Mouse (Mus musculus) neural tube, embryonic 11.5 days (tissue): ENCODE results near the gene Gm19426. TPM values are rescaled to one million over a fixed set of nuclear protein-coding genes. Genes with fewer than 3 reads are reported as not detected.

ENCODE experiments used
- ATAC-seq: fragments of 200-750 bp; cut with Nextera tagmentation; 2 replicates; pipeline ENCODE4 v1.8.0; 2017; ENCODE audit warnings: moderate number of reproducible peaks, mild to moderate bottlenecking, moderate TSS enrichment, moderate library complexity; ENCODE audit not compliant: insufficient read depth, low FRiP score, low TSS enrichment
- DNase-seq: peaks from one replicate; pipeline ENCODE4 v3.0.0-alpha.2; 2015; ENCODE audit warnings: low spot score
- H3K27ac ChIP-seq: fragments of 300-500 bp; sonication (generic); 2 replicates; pipeline ENCODE4 v1.5.1; 2014; ENCODE audit warnings: low read depth, mild to moderate bottlenecking, low read length
- H3K27me3 ChIP-seq: fragments of 300-500 bp; sonication (generic); 2 replicates; pipeline ENCODE4 v1.6.1; 2014; ENCODE audit warnings: mild to moderate bottlenecking, low read length, mixed read lengths; ENCODE audit not compliant: control insufficient read depth, insufficient read depth
- H3K36me3 ChIP-seq: fragments of 300-500 bp; sonication (generic); 2 replicates; pipeline ENCODE4 v1.6.1; 2014; ENCODE audit warnings: mild to moderate bottlenecking, low read length, moderate library complexity, mixed read lengths; ENCODE audit not compliant: control insufficient read depth, insufficient read depth
- H3K4me1 ChIP-seq: fragments of 300-500 bp; sonication (generic); 2 replicates; pipeline ENCODE4 v1.6.1; 2014; ENCODE audit warnings: low read length, mixed read lengths; ENCODE audit not compliant: control insufficient read depth, insufficient read depth
- H3K4me2 ChIP-seq: fragments of 300-500 bp; sonication (generic); 2 replicates; pipeline ENCODE4 v1.6.1; 2014; ENCODE audit warnings: low read depth, mild to moderate bottlenecking, moderate library complexity
- H3K4me3 ChIP-seq: fragments of 300-500 bp; sonication (generic); 2 replicates; pipeline ENCODE4 v1.5.1; 2014; ENCODE audit warnings: low read depth, low read length
- H3K9ac ChIP-seq: fragments of 300-500 bp; sonication (generic); 2 replicates; pipeline ENCODE4 v1.6.1; 2014; ENCODE audit warnings: mild to moderate bottlenecking, low read length
- H3K9me3 ChIP-seq: fragments of 300-500 bp; sonication (generic); 2 replicates; pipeline ENCODE4 v1.6.1; 2016; ENCODE audit warnings: low read length; ENCODE audit not compliant: control insufficient read depth
- WGBS: fragments of 180-500 bp; shearing (Covaris S2); extraction: QIAGEN DNeasy Blood & Tissue Kit; methylation state at CpG from one replicate; pipeline ENCODE4 v1.1.7; 2014; 5-methylcytosine and 5-hydroxymethylcytosine counted together
- polyA plus RNA-seq: library from polyadenylated mRNA; unstranded; fragments of >200 nt; fragmentation: Nextera tagmentation; extraction: Ambion mirVana; gene quantifications from 2 replicates; pipeline ENCODE4 v1.2.1, GENCODE M21; 2014

Gm19426 gene
- polyA plus RNA-seq, 1 experiment from 2014 or later = 4.5 TPM

- Histone ChIP-seq H3K36me3 (no peaks in the 10 kb centered on the region), H3K4me2 (no peak overlapping the region), H3K4me1 (peaks cover 3% of the 10 kb centered on the region; the same call in 1 of the 2 replicates), H3K27ac (no peak overlapping the region), H3K27me3 (no peaks in the 10 kb centered on the region), H3K9me3 (no peaks in the 10 kb centered on the region), H3K4me3 (no peak overlapping the region), H3K9ac (no peak overlapping the region)
- DNase-seq (no peak), ATAC-seq (no peak)
- WGBS = 82% methylated on average over 6 of the region's 6 CpGs
Observed at GRCm38 (mm10) chr2:84775665-84776064, 32.2 kb upstream of the Gm19426 start.

GRCm38 (mm10) chr2:84775241-84775640 lies 31.8 kb upstream of the Gm19426 start, which contains the start of gene Serping1:
Gene Serping1 (minus strand): TSS chr2:84775444.
- peaks cover 3% of the 10 kb centered on the region; the same call in 1 of the 2 replicates for H3K4me1 ChIP-seq
- peak within 1 kb of the TSS; percentile 81 for H3K27ac ChIP-seq
- H3K4me2 ChIP-seq = peak within 1 kb of the TSS; percentile 46
- no peaks in the 10 kb centered on the region for H3K9me3 ChIP-seq
- peak within 1 kb of the TSS; percentile 24 for H3K4me3 ChIP-seq
- no peaks in the 10 kb centered on the region for H3K27me3 ChIP-seq
- ATAC-seq (peak; percentile 35; the same call in 1 of the 2 replicates), DNase-seq (peak; percentile 24)
- H3K9ac ChIP-seq = peak within 1 kb of the TSS; percentile 61
- WGBS = 51% methylated on average over 9 of the region's 9 CpGs
- H3K36me3 ChIP-seq = no peaks in the 10 kb centered on the region

- peak overlapping the region; percentile 46 for H3K4me2 ChIP-seq
- ATAC-seq (peak; percentile 90), DNase-seq (peak; percentile 77)
- H3K4me1 ChIP-seq = peaks cover 3% of the 10 kb centered on the region; the same call in 1 of the 2 replicates
- no peaks in the 10 kb centered on the region for H3K27me3 ChIP-seq
- H3K36me3 ChIP-seq = no peaks in the 10 kb centered on the region
- H3K27ac ChIP-seq = peak overlapping the region; percentile 81
- peak overlapping the region; percentile 61 for H3K9ac ChIP-seq
- 0% methylated on average over 14 of the region's 15 CpGs for WGBS
- H3K4me3 ChIP-seq = peak overlapping the region; percentile 24
- no peaks in the 10 kb centered on the region for H3K9me3 ChIP-seq
Observed at GRCm38 (mm10) chr2:84774751-84775150, 31.3 kb upstream of the Gm19426 start.

GRCm38 (mm10) chr2:84773195-84773594 lies 29.7 kb upstream of the Gm19426 start:
- 83% methylated on average over 5 of the region's 5 CpGs for WGBS
- DNase-seq (no peak), ATAC-seq (no peak)
- peaks cover 3% of the 10 kb centered on the region; the same call in 1 of the 2 replicates for H3K4me1 ChIP-seq
- no peaks in the 10 kb centered on the region for H3K36me3 ChIP-seq
- H3K27ac ChIP-seq = no peak overlapping the region
- H3K4me2 ChIP-seq = no peak overlapping the region
- no peak overlapping the region for H3K9ac ChIP-seq
- no peaks in the 10 kb centered on the region for H3K27me3 ChIP-seq
- H3K9me3 ChIP-seq = no peaks in the 10 kb centered on the region
- H3K4me3 ChIP-seq = no peak overlapping the region

GRCm38 (mm10) chr2:84772454-84772853 lies 29.0 kb upstream of the Gm19426 start:
- H3K9ac ChIP-seq = no peak overlapping the region
- DNase-seq = no peak
- H3K9me3 ChIP-seq = no peaks in the 10 kb centered on the region
- H3K4me3 ChIP-seq = no peak overlapping the region
- H3K36me3 ChIP-seq = no peaks in the 10 kb centered on the region
- WGBS = 91% methylated on average over 4 of the region's 4 CpGs
- no peak for ATAC-seq
- no peaks in the 10 kb centered on the region for H3K27me3 ChIP-seq
- H3K4me1 ChIP-seq = peaks cover 3% of the 10 kb centered on the region; the same call in 1 of the 2 replicates
- H3K27ac ChIP-seq = no peak overlapping the region
- H3K4me2 ChIP-seq = no peak overlapping the region

GRCm38 (mm10) chr2:84770501-84770900 lies 27.0 kb upstream of the Gm19426 start:
- 77% methylated on average over 6 of the region's 6 CpGs for WGBS
- no peak overlapping the region for H3K4me2 ChIP-seq
- H3K9ac ChIP-seq = no peak overlapping the region
- H3K36me3 ChIP-seq = no peaks in the 10 kb centered on the region
- H3K4me1 ChIP-seq = peaks cover 3% of the 10 kb centered on the region; the same call in 1 of the 2 replicates
- no peak for DNase-seq
- no peak overlapping the region for H3K27ac ChIP-seq
- H3K27me3 ChIP-seq = no peaks in the 10 kb centered on the region
- ATAC-seq = no peak
- H3K9me3 ChIP-seq = no peaks in the 10 kb centered on the region
- no peak overlapping the region for H3K4me3 ChIP-seq

- H3K27ac ChIP-seq = no peak overlapping the region
- 48% methylated on average over 1 of the region's 1 CpGs for WGBS
- ATAC-seq = no peak
Observed at GRCm38 (mm10) chr2:84762818-84763217, 19.4 kb upstream of the Gm19426 start.

GRCm38 (mm10) chr2:84762295-84762694 lies 18.8 kb upstream of the Gm19426 start:
- 46% methylated on average over 4 of the region's 4 CpGs for WGBS
- ATAC-seq = no peak
- H3K9ac ChIP-seq = no peak overlapping the region
- H3K27ac ChIP-seq = no peak overlapping the region
- no peaks in the 10 kb centered on the region for H3K27me3 ChIP-seq
- no peaks in the 10 kb centered on the region for H3K36me3 ChIP-seq
- no peaks in the 10 kb centered on the region for H3K4me1 ChIP-seq
- H3K9me3 ChIP-seq = no peaks in the 10 kb centered on the region
- no peak overlapping the region for H3K4me3 ChIP-seq
- no peak for DNase-seq
- no peak overlapping the region for H3K4me2 ChIP-seq

More at GRCm38 (mm10) chr2:84762818-84763217, 19.4 kb upstream of the Gm19426 start:
- no peak for DNase-seq
- Histone ChIP-seq H3K4me2 (no peak overlapping the region), H3K4me1 (no peaks in the 10 kb centered on the region), H3K4me3 (no peak overlapping the region), H3K9me3 (no peaks in the 10 kb centered on the region), H3K27me3 (no peaks in the 10 kb centered on the region), H3K36me3 (no peaks in the 10 kb centered on the region), H3K9ac (no peak overlapping the region)

GRCm38 (mm10) chr2:84761840-84762239 lies 18.4 kb upstream of the Gm19426 start:
- H3K9ac ChIP-seq = no peak overlapping the region
- no peak for DNase-seq
- 98% methylated on average over 1 of the region's 1 CpGs for WGBS
- no peaks in the 10 kb centered on the region for H3K27me3 ChIP-seq
- no peak overlapping the region for H3K4me2 ChIP-seq
- H3K27ac ChIP-seq = no peak overlapping the region
- no peak for ATAC-seq
- H3K9me3 ChIP-seq = no peaks in the 10 kb centered on the region
- no peaks in the 10 kb centered on the region for H3K36me3 ChIP-seq
- no peaks in the 10 kb centered on the region for H3K4me1 ChIP-seq
- H3K4me3 ChIP-seq = no peak overlapping the region
